Mouse (Mus musculus) lung, postnatal 36 days (tissue): ENCODE measurements around the gene Angel2.
A peak's percentile ranks its signal among the peaks of the same experiment; 100 is the strongest.

Experiments
- DNase-seq: peaks from one replicate; pipeline ENCODE4 v3.0.0; 2022; ENCODE audit warnings: mixed read lengths

The Angel2 gene

GRCm38 (mm10) chr1:190980470-190980869 lies 55.6 kb downstream of the Angel2 start:
- no peak for DNase-seq

DNA sequence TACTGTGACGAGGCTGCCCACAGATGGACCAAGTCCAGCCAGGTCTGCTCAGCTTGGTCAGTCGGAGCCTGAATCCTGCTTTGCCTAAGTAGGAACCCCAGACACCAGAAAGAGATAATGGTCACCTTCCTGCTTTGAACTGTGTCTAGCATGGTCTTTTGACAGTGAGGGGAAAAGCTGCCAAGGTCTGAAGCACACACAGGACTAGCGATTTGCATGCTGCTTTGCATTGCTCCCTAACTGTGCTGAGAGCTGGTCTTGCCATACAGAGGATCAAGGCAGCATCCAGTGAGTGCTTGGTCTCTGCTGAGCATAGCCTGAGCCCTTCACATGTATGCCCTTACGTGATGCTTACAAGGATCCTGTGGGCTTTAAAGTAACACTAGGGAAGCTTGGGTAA lies 56.5 kb downstream of the Angel2 start:
- no peak for DNase-seq

DNA sequence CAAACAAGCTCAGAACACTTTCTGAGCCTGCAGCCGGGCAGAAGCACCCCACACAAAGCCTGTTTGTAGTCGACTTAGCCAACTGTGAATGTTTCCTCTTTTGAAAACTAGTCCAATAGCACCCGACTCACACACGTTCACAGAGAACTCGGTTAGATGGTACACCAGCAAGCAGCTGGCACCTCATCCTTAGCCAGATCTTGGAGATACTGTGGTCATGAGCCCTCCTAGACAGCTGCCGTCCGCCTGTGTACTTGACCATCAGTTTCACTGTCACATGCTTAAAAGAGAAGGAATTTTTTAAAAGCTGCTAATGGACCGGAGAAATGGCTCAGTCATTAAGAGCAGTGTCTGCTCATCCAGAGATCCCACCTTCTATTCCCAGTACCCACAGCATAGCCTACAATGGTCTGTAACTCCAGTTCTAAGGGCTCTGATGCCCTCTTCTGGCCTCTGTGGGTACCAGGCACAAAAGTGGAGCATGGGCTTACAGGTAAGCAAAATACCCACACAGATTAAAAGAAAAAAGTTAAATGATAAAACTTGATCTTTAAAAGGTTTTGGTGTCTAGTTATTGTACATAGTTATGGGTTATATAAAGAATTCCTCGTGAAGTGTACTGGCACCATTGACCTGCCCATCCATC lies 64.6 kb downstream of the Angel2 start:
- DNase-seq: no peak

- DNase-seq: peak; percentile 16
Observed at GRCm38 (mm10) chr1:190995548-190995947, 70.6 kb downstream of the Angel2 start.

GRCm38 (mm10) chr1:190996346-190996877 lies 71.5 kb downstream of the Angel2 start:
- DNase-seq: no peak
